Mouse (Mus musculus): ENCODE measurements around the gene Lamc3. TPM values are rescaled to one million over a fixed set of nuclear protein-coding genes. Genes with fewer than 3 reads are reported as not detected.

The Lamc3 gene
- total and polyA plus RNA-seq, 3 experiments, result not detected

GRCm38 (mm10) chr2:31965110-31965509 lies 78.0 kb downstream of the Lamc3 start:
- H3K27me3 ChIP-seq (ENCODE audit: insufficient read depth, low read length), result peaks cover 67% of the 10 kb centered on the region
- no peak for ATAC-seq (ENCODE audit: extremely low read depth, insufficient number of reproducible peaks, low FRiP score, poor library complexity, severe bottlenecking)
- TF ChIP-seq POLR2AphosphoS5 (IDR thresholded peaks at IDR 0.05; ENCODE audit: insufficient replicate concordance, low read depth, low read length) (no peak), TAL1 (conservative IDR thresholded peaks at IDR 0.05; ENCODE audit: low read depth, low read length) (no peak), GATA2 (IDR thresholded peaks at IDR 0.05; ENCODE audit: borderline replicate concordance, low read depth, low read length) (no peak), GATA1 (IDR thresholded peaks at IDR 0.05; ENCODE audit: borderline replicate concordance, low read length) (no peak), CTCF (IDR thresholded peaks at IDR 0.05; ENCODE audit: low read depth, low read length) (peak; percentile 64)
- H3K9me3 ChIP-seq (replicated peaks), result no peaks in the 10 kb centered on the region
- peak; percentile 78 for DNase-seq (ENCODE audit: low spot score)
- no peaks in the 10 kb centered on the region for H3K4me1 ChIP-seq (ENCODE audit: insufficient read depth, low read depth, low read length)
- H3K4me3 ChIP-seq (ENCODE audit: low read depth, low read length), result no peak overlapping the region
- H3K36me3 ChIP-seq (replicated peaks), result no peaks in the 10 kb centered on the region

DNA sequence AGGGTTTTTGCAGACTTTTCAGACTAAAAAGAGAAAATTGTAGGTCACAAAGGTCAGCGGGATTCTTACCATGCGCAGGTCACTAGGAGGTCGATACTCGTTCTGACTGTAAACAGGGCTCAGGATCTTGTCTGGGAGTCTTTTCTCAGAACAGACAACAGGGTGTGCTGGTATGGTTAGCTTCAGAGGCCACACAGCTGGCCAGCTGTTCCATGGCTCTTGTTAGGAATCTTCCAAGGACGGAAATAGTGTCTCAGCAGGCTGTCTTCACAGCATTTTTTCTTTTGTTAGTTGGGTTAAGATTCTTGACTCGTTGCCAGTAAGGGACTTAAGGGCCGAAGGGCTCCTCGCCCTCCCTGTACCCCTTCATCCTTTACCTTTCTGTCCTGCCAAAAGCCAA lies 79.7 kb downstream of the Lamc3 start:
- H3K4me1 ChIP-seq (ENCODE audit: insufficient read depth, low read depth, low read length), result peaks cover under 1% of the 10 kb centered on the region; the same call in 1 of the 2 replicates
- no peak overlapping the region for H3K4me3 ChIP-seq (ENCODE audit: low read depth, low read length)
- ATAC-seq (ENCODE audit: extremely low read depth, insufficient number of reproducible peaks, low FRiP score, poor library complexity, severe bottlenecking) (no peak), DNase-seq (ENCODE audit: low spot score) (no peak)
- TF ChIP-seq GATA2 (IDR thresholded peaks at IDR 0.05; ENCODE audit: borderline replicate concordance, low read depth, low read length) (no peak), CTCF (IDR thresholded peaks at IDR 0.05; ENCODE audit: low read depth, low read length) (no peak), POLR2AphosphoS5 (IDR thresholded peaks at IDR 0.05; ENCODE audit: insufficient replicate concordance, low read depth, low read length) (no peak), GATA1 (IDR thresholded peaks at IDR 0.05; ENCODE audit: borderline replicate concordance, low read length) (no peak), TAL1 (conservative IDR thresholded peaks at IDR 0.05; ENCODE audit: low read depth, low read length) (no peak)
- no peaks in the 10 kb centered on the region for H3K36me3 ChIP-seq (replicated peaks)
- H3K27me3 ChIP-seq (ENCODE audit: insufficient read depth, low read length), result peaks cover 66% of the 10 kb centered on the region
- no peaks in the 10 kb centered on the region for H3K9me3 ChIP-seq (replicated peaks)

- no peak overlapping the region for H3K4me3 ChIP-seq (ENCODE audit: low read depth, low read length)
- ATAC-seq (ENCODE audit: extremely low read depth, insufficient number of reproducible peaks, low FRiP score, poor library complexity, severe bottlenecking) (no peak), DNase-seq (ENCODE audit: low spot score) (no peak)
- H3K27me3 ChIP-seq (ENCODE audit: insufficient read depth, low read length), result peaks cover 40% of the 10 kb centered on the region
- H3K9me3 ChIP-seq (replicated peaks), result no peaks in the 10 kb centered on the region
- H3K4me1 ChIP-seq (ENCODE audit: insufficient read depth, low read depth, low read length), result peaks cover 26% of the 10 kb centered on the region
- peaks cover 20% of the 10 kb centered on the region for H3K36me3 ChIP-seq (replicated peaks)
- TF ChIP-seq GATA2 (IDR thresholded peaks at IDR 0.05; ENCODE audit: borderline replicate concordance, low read depth, low read length), result no peak
- TF ChIP-seq POLR2AphosphoS5 (IDR thresholded peaks at IDR 0.05; ENCODE audit: insufficient replicate concordance, low read depth, low read length), result no peak
- TF ChIP-seq GATA1 (IDR thresholded peaks at IDR 0.05; ENCODE audit: borderline replicate concordance, low read length), result no peak
- no peak for TF ChIP-seq CTCF (IDR thresholded peaks at IDR 0.05; ENCODE audit: low read depth, low read length)
- no peak for TF ChIP-seq TAL1 (conservative IDR thresholded peaks at IDR 0.05; ENCODE audit: low read depth, low read length)
These were observed 85.5 kb downstream of the Lamc3 start for GRCm38 (mm10) chr2:31972589-31972988.

DNA sequence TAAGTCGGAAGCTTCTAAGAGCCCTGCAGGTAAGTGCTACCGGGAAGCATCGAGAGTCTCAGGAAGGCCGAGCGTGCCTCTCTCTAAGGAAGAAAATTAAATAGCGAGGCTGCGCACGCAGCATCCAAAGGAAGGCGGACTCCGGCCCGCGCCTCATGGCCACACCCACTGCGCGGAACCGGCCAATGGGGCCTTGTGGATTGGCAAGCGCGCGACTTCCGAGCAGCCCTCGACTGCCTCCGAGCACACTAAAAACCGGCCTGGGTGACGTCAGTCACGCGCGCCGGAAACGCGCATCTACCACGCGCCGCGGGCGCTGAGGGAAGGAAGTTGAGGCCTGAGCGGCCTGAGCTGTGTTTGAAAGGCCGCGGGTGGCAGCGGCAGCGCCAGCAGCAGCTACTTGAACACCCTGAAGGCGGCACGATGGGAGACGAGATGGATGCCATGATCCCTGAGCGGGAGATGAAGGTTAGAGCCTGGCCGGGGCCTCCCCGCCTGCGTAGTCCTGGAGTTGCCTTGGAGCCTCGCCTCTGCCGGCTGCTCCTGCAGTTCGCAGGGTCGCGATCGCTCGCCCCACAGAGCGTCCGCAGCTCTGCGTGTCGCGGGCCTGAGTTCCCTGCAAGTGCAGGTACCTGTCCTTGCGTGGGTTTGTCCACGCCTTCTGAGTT lies 87.2 kb downstream of the Lamc3 start, which contains the start of gene Nup214:
Gene Nup214 (plus strand): TSS at position 296 of the 668 bp plus-strand sequence.
- peaks cover 36% of the 10 kb centered on the region for H3K36me3 ChIP-seq (replicated peaks)
- TF ChIP-seq CTCF (IDR thresholded peaks at IDR 0.05; ENCODE audit: low read depth, low read length) (no peak), POLR2AphosphoS5 (IDR thresholded peaks at IDR 0.05; ENCODE audit: insufficient replicate concordance, low read depth, low read length) (no peak), GATA1 (IDR thresholded peaks at IDR 0.05; ENCODE audit: borderline replicate concordance, low read length) (no peak), GATA2 (IDR thresholded peaks at IDR 0.05; ENCODE audit: borderline replicate concordance, low read depth, low read length) (no peak), TAL1 (conservative IDR thresholded peaks at IDR 0.05; ENCODE audit: low read depth, low read length) (no peak)
- ATAC-seq (ENCODE audit: extremely low read depth, insufficient number of reproducible peaks, low FRiP score, poor library complexity, severe bottlenecking), result peak; percentile 96

DNA sequence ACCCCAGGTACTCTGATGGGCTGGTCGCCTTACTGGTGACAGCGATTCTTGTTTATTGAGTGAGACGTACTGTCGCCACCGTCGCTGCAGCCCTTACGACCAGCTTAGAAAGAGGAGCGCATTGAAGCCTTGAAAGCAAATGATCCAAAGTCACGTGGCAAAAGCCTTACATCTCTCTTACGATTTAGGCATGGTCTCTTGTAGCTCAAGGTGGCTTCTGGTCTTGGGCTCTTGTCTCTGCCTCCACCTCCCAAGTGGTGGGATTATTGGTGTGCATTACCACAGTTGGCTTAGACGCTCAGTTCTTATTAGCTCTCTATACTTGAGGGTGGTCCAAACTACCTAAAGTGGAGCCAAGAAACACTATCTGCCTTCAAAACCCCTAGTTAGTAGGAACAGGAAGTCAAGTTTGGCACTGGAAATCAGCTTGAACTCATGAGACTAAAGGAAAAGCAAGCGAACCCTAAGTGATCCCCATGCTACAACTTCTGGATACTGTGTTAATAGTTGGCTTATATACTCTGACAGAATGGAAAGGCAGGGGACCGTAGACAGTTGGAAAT lies 87.8 kb downstream of the Lamc3 start:
- no peak for DNase-seq (ENCODE audit: low spot score)

More for the DNA sequence above, 87.2 kb downstream of the Lamc3 start, which contains the start of gene Nup214:
- Histone ChIP-seq H3K9me3 (replicated peaks) (no peaks in the 10 kb centered on the region), H3K4me3 (ENCODE audit: low read depth, low read length) (peak within 1 kb of the TSS; percentile 96), H3K4me1 (ENCODE audit: insufficient read depth, low read depth, low read length) (peaks cover 26% of the 10 kb centered on the region), H3K27me3 (ENCODE audit: insufficient read depth, low read length) (peaks cover 29% of the 10 kb centered on the region)
- peak; percentile 99 for DNase-seq (ENCODE audit: low spot score)

DNA sequence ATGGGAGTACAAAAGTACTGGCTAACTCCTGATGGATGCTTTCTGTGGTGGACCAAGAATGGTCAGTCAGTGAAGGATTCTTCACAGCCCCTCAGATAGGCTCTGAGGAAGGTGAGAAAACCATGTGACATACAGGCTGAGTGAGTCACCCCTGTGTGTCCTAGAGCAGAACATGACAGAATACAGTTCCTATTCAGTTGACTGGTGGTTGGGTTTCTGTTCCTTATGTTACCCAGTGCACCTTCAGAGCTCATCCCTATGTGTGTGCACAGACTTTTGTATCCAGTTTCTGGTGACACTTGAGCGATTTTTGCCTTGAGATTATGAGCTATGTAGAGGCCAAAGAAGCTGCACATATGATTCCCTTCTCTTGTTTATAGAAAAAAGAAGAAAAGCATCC lies 100.7 kb downstream of the Lamc3 start:
- no peak for ATAC-seq (ENCODE audit: extremely low read depth, insufficient number of reproducible peaks, low FRiP score, poor library complexity, severe bottlenecking)

More for the DNA sequence above, 87.8 kb downstream of the Lamc3 start:
- no peak for ATAC-seq (ENCODE audit: extremely low read depth, insufficient number of reproducible peaks, low FRiP score, poor library complexity, severe bottlenecking)
- peaks cover 40% of the 10 kb centered on the region for H3K36me3 ChIP-seq (replicated peaks)
- peaks cover 24% of the 10 kb centered on the region for H3K27me3 ChIP-seq (ENCODE audit: insufficient read depth, low read length)
- H3K4me1 ChIP-seq (ENCODE audit: insufficient read depth, low read depth, low read length), result peaks cover 26% of the 10 kb centered on the region
- TF ChIP-seq GATA2 (IDR thresholded peaks at IDR 0.05; ENCODE audit: borderline replicate concordance, low read depth, low read length) (no peak), POLR2AphosphoS5 (IDR thresholded peaks at IDR 0.05; ENCODE audit: insufficient replicate concordance, low read depth, low read length) (no peak), TAL1 (conservative IDR thresholded peaks at IDR 0.05; ENCODE audit: low read depth, low read length) (no peak), GATA1 (IDR thresholded peaks at IDR 0.05; ENCODE audit: borderline replicate concordance, low read length) (no peak), CTCF (IDR thresholded peaks at IDR 0.05; ENCODE audit: low read depth, low read length) (no peak)
- H3K9me3 ChIP-seq (replicated peaks), result no peaks in the 10 kb centered on the region
- H3K4me3 ChIP-seq (ENCODE audit: low read depth, low read length), result peak overlapping the region; percentile 96

More for the DNA sequence above, 100.7 kb downstream of the Lamc3 start:
- Histone ChIP-seq H3K36me3 (replicated peaks) (peaks cover 100% of the 10 kb centered on the region), H3K4me1 (ENCODE audit: insufficient read depth, low read depth, low read length) (peaks cover 5% of the 10 kb centered on the region; the same call in 1 of the 2 replicates), H3K4me3 (ENCODE audit: low read depth, low read length) (no peak overlapping the region), H3K27me3 (ENCODE audit: insufficient read depth, low read length) (no peaks in the 10 kb centered on the region), H3K9me3 (replicated peaks) (no peaks in the 10 kb centered on the region)
- no peak for TF ChIP-seq TAL1 (conservative IDR thresholded peaks at IDR 0.05; ENCODE audit: low read depth, low read length)
- DNase-seq (ENCODE audit: low spot score), result no peak
